Mouse (Mus musculus) gastrocnemius, adult 2 months (tissue): Measurements from ENCODE around the gene Dgkz. TPM values are rescaled to one million over a fixed set of nuclear protein-coding genes. Genes with fewer than 3 reads are reported as not detected.
A peak's percentile ranks its signal among the peaks of the same experiment; 100 is the strongest.

ENCODE experiments used
- DNase-seq: peaks from one replicate; pipeline ENCODE4 v3.0.0; 2022
- H3K27ac ChIP-seq: fragments of 200-600 bp; 2 replicates; pipeline ENCODE4 v1.8.1; 2022; ENCODE audit warnings: mild to moderate bottlenecking
- H3K4me3 ChIP-seq: fragments of 200-600 bp; 2 replicates; pipeline ENCODE4 v1.8.1; 2022; ENCODE audit warnings: mild to moderate bottlenecking, moderate library complexity
- CTCF ChIP-seq: fragments of 200-600 bp; IDR thresholded peaks from 2 replicates; pipeline ENCODE4 v1.8.1; 2022; ENCODE audit warnings: antibody characterized with exemption, mild to moderate bottlenecking, moderate library complexity
- intact Hi-C: fragments of 180-260 bp; cut with DNase I; formaldehyde crosslinking; loops from one replicate; pipeline ENCODE4 v1.15.1; 2025
- total RNA-seq, 2 experiments: library from RNA; stranded (reverse); gene quantifications; 2 replicates each; pipeline ENCODE4 v1.2.3; 2021

Dgkz gene
- total RNA-seq, 2 experiments from 2014 or later, result 33.7 to 37.5 TPM

DNA sequence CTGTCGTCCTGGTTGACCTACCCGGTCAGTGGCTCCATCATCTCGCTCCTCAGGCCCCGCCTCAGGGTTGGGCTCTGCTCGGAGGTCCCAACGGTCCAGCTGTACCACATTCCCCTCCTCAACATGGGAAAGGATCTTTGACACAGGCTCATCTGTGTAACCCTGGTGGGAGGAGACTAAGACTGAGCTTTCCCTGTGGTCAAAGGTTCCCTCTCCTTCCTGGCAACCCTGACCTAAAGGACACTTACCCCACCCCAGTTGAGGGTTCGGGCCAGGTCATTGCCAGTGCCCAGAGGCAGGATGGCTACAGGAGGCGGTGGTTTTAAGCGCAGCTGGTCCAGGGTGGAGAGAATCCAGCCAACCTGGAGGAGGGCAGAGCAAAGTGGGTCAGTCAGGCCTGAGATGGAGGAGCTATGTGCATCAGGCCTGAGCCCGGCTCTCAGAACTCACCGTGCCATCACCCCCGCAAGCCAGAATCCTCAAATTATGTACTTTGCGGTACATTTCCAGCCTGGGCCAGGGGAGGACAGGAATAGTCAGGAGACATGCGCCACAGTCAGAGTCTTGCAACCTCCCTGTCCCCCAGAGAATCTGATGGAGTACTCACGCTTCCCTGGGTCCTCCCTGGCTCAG, 36.2 kb downstream of the Dgkz start:
- intact Hi-C loops, result no loop called here
- no peak for DNase-seq

GRCm38 (mm10) chr2:91936154-91936553, 39.5 kb downstream of the Dgkz start:
- no peak overlapping the region for H3K4me3 ChIP-seq
- H3K27ac ChIP-seq, result no peak overlapping the region
- DNase-seq, result no peak
- TF ChIP-seq CTCF, result no peak
- intact Hi-C loops, result no loop called here

More for the DNA sequence above, 36.2 kb downstream of the Dgkz start:
- no peak overlapping the region for H3K27ac ChIP-seq
- no peak for TF ChIP-seq CTCF
- no peak overlapping the region for H3K4me3 ChIP-seq

DNA sequence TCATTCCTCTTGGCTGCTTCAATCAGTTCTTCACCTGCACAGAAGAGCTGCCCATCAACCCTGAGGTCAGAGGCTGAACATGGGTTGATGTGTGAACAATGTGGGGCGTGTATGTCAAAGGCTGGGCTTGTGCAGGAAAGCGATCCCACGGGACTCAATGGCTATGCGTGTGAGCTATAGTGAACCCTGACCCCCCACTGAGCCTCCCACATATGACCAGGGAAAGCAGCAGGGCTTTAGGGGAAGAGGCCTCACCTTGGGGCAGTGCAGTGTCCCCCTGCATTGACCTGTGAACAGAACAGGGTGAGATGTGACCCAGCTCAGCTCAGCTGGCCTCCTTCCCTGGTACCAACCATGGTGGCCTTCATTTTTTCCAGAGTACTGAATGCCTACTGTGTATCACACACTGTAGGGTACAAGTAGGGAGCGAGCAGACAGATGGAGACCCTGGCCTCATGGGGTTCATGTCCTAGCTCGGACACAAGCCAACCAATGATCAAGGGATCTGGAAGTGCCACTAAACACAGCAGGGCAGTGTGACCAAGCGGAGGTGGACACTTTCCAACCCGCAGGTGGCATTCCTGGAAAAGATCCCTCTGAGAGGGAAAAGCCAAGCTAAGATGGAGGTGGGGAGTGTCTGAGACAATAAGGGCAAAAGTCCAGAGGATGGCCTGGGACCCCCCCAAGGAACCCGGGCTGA, 40.7 kb downstream of the Dgkz start:
- intact Hi-C loops, result no loop called here
- DNase-seq, result no peak
- TF ChIP-seq CTCF, result no peak
- no peak overlapping the region for H3K4me3 ChIP-seq
- H3K27ac ChIP-seq, result no peak overlapping the region

DNA sequence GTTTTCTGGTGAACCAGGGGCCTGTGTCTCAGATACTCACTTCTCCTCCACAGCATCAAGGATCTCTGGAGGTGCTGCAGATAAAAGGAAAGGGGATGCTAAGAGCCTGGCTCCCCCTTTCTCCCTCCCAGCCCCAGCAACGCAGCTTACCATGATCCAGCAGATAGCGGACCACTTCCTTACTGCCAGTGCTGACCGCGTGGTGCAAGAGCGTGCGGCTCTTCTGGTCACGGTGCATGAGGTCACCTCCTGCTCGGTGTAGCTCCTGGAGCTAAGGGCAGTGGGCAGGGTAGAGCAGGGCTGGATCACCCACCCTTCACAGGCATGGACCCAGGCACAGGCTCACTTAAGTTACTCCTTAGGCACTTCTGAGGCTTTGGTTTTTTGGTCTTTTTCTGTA, 41.6 kb downstream of the Dgkz start:
- no peak overlapping the region for H3K4me3 ChIP-seq
- no peak for DNase-seq
- no peak for TF ChIP-seq CTCF
- intact Hi-C loops, result no loop called here
- H3K27ac ChIP-seq, result no peak overlapping the region

DNA sequence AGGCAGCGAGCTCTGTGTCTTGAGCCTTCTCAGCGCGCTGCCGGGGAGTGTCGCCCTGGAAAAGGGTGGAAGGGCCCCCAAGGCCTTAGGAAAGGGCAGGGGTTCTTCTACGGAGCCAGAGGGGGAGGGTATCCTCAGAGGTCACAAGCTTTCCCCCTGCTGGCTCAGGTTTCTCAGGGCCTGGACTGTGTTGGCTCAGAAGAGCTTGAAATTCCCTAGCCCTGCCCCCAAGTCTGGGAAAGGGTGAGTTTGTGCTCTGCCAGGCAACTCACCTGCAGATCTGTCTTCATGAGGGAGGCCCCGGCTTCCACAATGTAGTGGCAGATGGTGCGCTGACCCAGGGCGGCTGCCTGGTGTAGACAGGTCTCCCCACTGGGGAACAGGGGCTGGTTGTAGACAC, 42.2 kb downstream of the Dgkz start:
- no peak for TF ChIP-seq CTCF
- DNase-seq, result no peak
- Histone ChIP-seq H3K4me3 (no peak overlapping the region), H3K27ac (no peak overlapping the region)
- intact Hi-C loops, result no loop called here

GRCm38 (mm10) chr2:91932737-91933350, 42.8 kb downstream of the Dgkz start:
- Histone ChIP-seq H3K27ac (no peak overlapping the region), H3K4me3 (no peak overlapping the region)
- DNase-seq, result no peak
- TF ChIP-seq CTCF, result no peak
- intact Hi-C loops, result no loop called here

DNA sequence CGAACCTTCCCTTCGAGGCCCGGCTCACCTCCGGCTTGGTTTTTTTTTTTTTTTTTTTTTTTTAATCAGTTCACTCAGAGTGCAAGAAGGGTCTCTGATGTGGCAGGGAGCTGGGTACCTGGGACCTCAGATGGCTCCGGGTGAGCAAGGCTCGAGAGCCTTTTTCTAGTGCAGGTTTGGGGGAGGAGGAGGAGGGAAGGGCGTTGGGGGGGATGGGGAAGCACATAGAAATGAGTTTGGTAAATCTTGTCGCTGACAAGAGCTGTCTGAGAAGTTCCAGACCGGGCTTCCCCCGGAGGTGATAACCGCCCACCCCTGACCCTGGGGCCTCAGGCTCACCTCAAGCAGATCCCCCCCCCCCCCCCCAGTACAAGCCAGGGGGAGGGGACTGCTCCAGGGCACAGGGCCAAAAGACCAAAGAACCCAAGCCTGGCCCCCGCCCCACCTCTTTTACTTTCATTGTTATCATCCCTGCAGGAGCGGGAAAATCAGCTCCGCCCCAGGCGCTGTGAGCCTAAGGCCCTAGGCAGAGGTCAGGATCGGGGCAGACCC, 43.4 kb downstream of the Dgkz start, which contains the start of gene Mdk:
Mdk (minus strand) TSS at position 138 of the 552 bp plus-strand sequence.
- intact Hi-C loops, result no loop called here

GRCm38 (mm10) chr2:91931328-91932159, 44.1 kb downstream of the Dgkz start:
- no peak for DNase-seq
- intact Hi-C loops, result no loop called here
- Histone ChIP-seq H3K4me3 (peak overlapping the region; percentile 60), H3K27ac (no peak overlapping the region)
- no peak for TF ChIP-seq CTCF

More for the DNA sequence above, 43.4 kb downstream of the Dgkz start, which contains the start of gene Mdk:
- Histone ChIP-seq H3K4me3 (peak within 1 kb of the TSS; percentile 60), H3K27ac (no peak within 1 kb of the TSS)
- DNase-seq, result no peak
- TF ChIP-seq CTCF, result no peak

DNA sequence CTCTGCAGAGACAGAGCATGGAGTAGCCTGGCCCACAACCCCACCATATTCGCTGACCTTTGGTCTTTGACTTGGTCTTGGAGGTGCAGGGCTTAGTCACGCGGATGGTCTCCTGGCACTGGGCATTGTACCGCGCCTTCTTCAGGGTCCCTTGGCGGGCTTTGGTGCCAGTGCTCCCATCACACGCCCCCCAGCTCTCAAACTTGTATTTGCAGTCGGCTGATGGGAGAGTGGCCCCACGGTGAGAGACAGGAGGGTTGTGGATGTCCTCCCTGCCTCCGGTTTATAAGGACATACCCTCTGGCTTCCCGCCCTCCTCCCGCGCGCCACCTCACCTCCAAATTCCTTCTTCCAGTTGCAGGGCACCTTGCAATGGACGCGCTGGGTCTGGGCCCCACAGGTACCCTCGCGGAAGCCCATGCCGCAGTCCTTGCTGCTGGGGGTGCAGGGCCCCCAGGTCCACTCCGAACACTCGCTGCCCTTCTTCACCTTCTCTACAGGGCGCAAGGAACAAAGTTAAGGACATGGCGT, 44.8 kb downstream of the Dgkz start:
- intact Hi-C loops, result no loop called here
- H3K27ac ChIP-seq, result no peak overlapping the region
- DNase-seq, result no peak
- TF ChIP-seq CTCF, result no peak
- peak overlapping the region; percentile 60 for H3K4me3 ChIP-seq

GRCm38 (mm10) chr2:91929936-91930335, 45.7 kb downstream of the Dgkz start:
- intact Hi-C loops, result no loop called here
- DNase-seq, result peak; percentile 71
- TF ChIP-seq CTCF, result peak; percentile 76
- peak overlapping the region; percentile 60 for H3K4me3 ChIP-seq
- H3K27ac ChIP-seq, result no peak overlapping the region

DNA sequence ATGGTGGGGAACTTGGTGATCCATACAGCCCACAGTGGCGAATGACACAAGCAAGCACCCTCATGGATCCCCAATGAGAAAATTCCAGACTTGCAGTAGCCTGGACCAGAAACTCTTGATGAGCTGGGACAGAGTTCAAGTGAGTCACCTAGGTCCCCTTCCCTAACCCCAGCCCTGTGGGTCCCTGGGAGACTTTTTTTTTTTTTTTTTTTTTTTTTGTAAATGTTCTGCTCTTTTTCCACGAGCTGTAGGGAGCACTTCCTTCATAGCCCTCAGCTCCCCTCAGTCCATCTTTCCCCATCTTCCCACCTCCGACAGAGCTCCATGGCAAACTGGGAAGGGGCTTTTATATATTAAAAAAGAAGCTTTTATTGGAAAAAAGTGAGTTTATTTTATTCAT, 46.2 kb downstream of the Dgkz start:
- TF ChIP-seq CTCF, result no peak
- intact Hi-C loops, result no loop called here
- DNase-seq, result no peak

More for the DNA sequence above, 46.2 kb downstream of the Dgkz start:
- no peak overlapping the region for H3K27ac ChIP-seq
- no peak overlapping the region for H3K4me3 ChIP-seq
